30 mouse cellular contexts compared by ENCODE assay signal in genomic region chr2:117371706-117372105, GRCm38 (mm10). TPM values are rescaled to one million over a fixed set of nuclear protein-coding genes. Genes with fewer than 3 reads are reported as not detected.
"Had no signal": no experiment of that assay in that cellular context is flagged by ENCODE, and none has a peak within 500 bp of the region (broad histone marks: within the 10 kb centered on the region; RNA-seq: fewer than 3 reads in every experiment).

No protein-coding gene starts in this region.

- H3K9me3 ChIP-seq: embryonic facial prominence, embryonic 10.5 days; embryonic facial prominence, embryonic 12.5 days; embryonic facial prominence, embryonic 13.5 days; embryonic facial prominence, embryonic 15.5 days; forebrain, embryonic 10.5 days; forebrain, embryonic 12.5 days; forebrain, embryonic 15.5 days; heart, embryonic 10.5 days had no signal

- H3K4me2 ChIP-seq: embryonic facial prominence, embryonic 12.5 days; embryonic facial prominence, embryonic 13.5 days; embryonic facial prominence, embryonic 15.5 days; forebrain, embryonic 12.5 days; forebrain, embryonic 15.5 days; heart, embryonic 11.5 days had no signal

- H3K9ac ChIP-seq: embryonic facial prominence, embryonic 12.5 days; embryonic facial prominence, embryonic 13.5 days; embryonic facial prominence, embryonic 15.5 days; forebrain, embryonic 12.5 days; forebrain, embryonic 15.5 days had no signal

- H3K4me3 ChIP-seq: embryonic facial prominence, embryonic 10.5 days; embryonic facial prominence, embryonic 12.5 days; embryonic facial prominence, embryonic 13.5 days; embryonic facial prominence, embryonic 15.5 days; erythroblast, embryonic 14.5 days; forebrain, embryonic 10.5 days; forebrain, embryonic 12.5 days; forebrain, embryonic 15.5 days; gastrocnemius, adult 2 months; heart, adult 2 months; heart, embryonic 10.5 days had no signal

- DNase-seq: cerebellum, adult 8-10 months; cerebellum, adult 9-10 months; cerebellum, adult 9-11 months; cerebellum, postnatal 10 days; cerebellum, postnatal 14 days; cerebellum, postnatal 25 days; cerebellum, postnatal 36 days; embryo, embryonic 11 days; gastrocnemius, adult 2 months; gastrocnemius, postnatal 10 days; gastrocnemius, postnatal 14 days; gastrocnemius, postnatal 25 days; gastrocnemius, postnatal 36 days; heart, adult 11 months; heart, adult 18-20 months; heart, adult 2 months had no signal

- H3K27me3 ChIP-seq: embryonic facial prominence, embryonic 12.5 days; embryonic facial prominence, embryonic 13.5 days; embryonic facial prominence, embryonic 15.5 days; forebrain, embryonic 12.5 days; forebrain, embryonic 15.5 days had no signal

- H3K4me1 ChIP-seq: forebrain, embryonic 10.5 days; forebrain, embryonic 12.5 days; heart, embryonic 10.5 days had no signal

- ATAC-seq: forebrain, embryonic 14.5 days; forebrain, embryonic 15.5 days; forebrain, embryonic 16.5 days had no signal

- H3K27ac ChIP-seq: embryonic facial prominence, embryonic 10.5 days; embryonic facial prominence, embryonic 12.5 days; embryonic facial prominence, embryonic 13.5 days; embryonic facial prominence, embryonic 15.5 days; forebrain, embryonic 10.5 days; forebrain, embryonic 12.5 days; forebrain, embryonic 15.5 days; gastrocnemius, adult 2 months; heart, adult 2 months; heart, embryonic 10.5 days had no signal

- H3K36me3 ChIP-seq: embryonic facial prominence, embryonic 10.5 days; embryonic facial prominence, embryonic 12.5 days; embryonic facial prominence, embryonic 13.5 days; embryonic facial prominence, embryonic 15.5 days; forebrain, embryonic 10.5 days; forebrain, embryonic 12.5 days; forebrain, embryonic 15.5 days; heart, embryonic 10.5 days had no signal

RNA-seq across cellular contexts. Expression of gene Rasgrp1, which starts 28.9 kb away (rescaled TPM):
- total RNA-seq: common myeloid progenitor, adult 5-6 weeks; gastrocnemius, adult 18-20 months had no signal
- polyA plus RNA-seq: erythroblast, embryonic 14.5 days had no signal
